Mouse (Mus musculus): ENCODE measurements around the gene Krt75. TPM values are rescaled to one million over a fixed set of nuclear protein-coding genes. Genes with fewer than 3 reads are reported as not detected.

The Krt75 gene
- polyA plus RNA-seq, 1 experiment from 2014 or later, result not detected

Small RNA genes lying within 50 kb of the gene (microRNA-seq; reads per million reads assigned to microRNA genes)
- gene Gm44393 (not detected), gene Gm44460 (not detected)

Other genes starting within 250 kb of the Krt75 start
- gene Krt80, start 203.7 kb downstream of the Krt75 start, polyA plus RNA-seq (2015; fragmentation: Nextera tagmentation; extraction: Ambion mirVana), result 0.08 TPM in 1 of 2 replicates, not detected in the other
- 0.26 and 0.46 TPM in 2 replicates for gene Krt7, start 162.9 kb downstream of the Krt75 start, polyA plus RNA-seq (2015; fragmentation: Nextera tagmentation; extraction: Ambion mirVana)
- 0.09 and 0.10 TPM in 2 replicates for gene Krt87, start 135.1 kb downstream of the Krt75 start, polyA plus RNA-seq (2015; fragmentation: Nextera tagmentation; extraction: Ambion mirVana)
- not detected in 2 replicates for gene Krt88, start 126.2 kb downstream of the Krt75 start, polyA plus RNA-seq (2015; fragmentation: Nextera tagmentation; extraction: Ambion mirVana)
- not detected in 2 replicates for gene Krt81, start 110.2 kb downstream of the Krt75 start, polyA plus RNA-seq (2015; fragmentation: Nextera tagmentation; extraction: Ambion mirVana)
- gene Krt86, start 100.4 kb downstream of the Krt75 start, polyA plus RNA-seq (2015; fragmentation: Nextera tagmentation; extraction: Ambion mirVana), result not detected in 2 replicates
- gene Krt83, start 82.4 kb downstream of the Krt75 start, polyA plus RNA-seq (2015; fragmentation: Nextera tagmentation; extraction: Ambion mirVana), result not detected in 2 replicates
- not detected in 2 replicates for gene Gm49425, start 56.6 kb downstream of the Krt75 start, polyA plus RNA-seq (2015; fragmentation: Nextera tagmentation; extraction: Ambion mirVana)
- not detected in 2 replicates for gene Krt84, start 41.1 kb downstream of the Krt75 start, polyA plus RNA-seq (2015; fragmentation: Nextera tagmentation; extraction: Ambion mirVana)
- not detected in 2 replicates for gene Krt82, start 23.2 kb downstream of the Krt75 start, polyA plus RNA-seq (2015; fragmentation: Nextera tagmentation; extraction: Ambion mirVana)
- gene Krt90, start 11.0 kb downstream of the Krt75 start, polyA plus RNA-seq (2015; fragmentation: Nextera tagmentation; extraction: Ambion mirVana), result 0.09 TPM in 1 of 2 replicates, not detected in the other
- not detected in 2 replicates for gene Gm5414, start 54.3 kb upstream of the Krt75 start, polyA plus RNA-seq (2015; fragmentation: Nextera tagmentation; extraction: Ambion mirVana)
- gene Gm5478, start 73.5 kb upstream of the Krt75 start, polyA plus RNA-seq (2015; fragmentation: Nextera tagmentation; extraction: Ambion mirVana), result not detected in 2 replicates
- gene Krt6b, start 106.4 kb upstream of the Krt75 start, polyA plus RNA-seq (2015; fragmentation: Nextera tagmentation; extraction: Ambion mirVana), result not detected in 2 replicates
- not detected in 2 replicates for gene Krt6a, start 120.4 kb upstream of the Krt75 start, polyA plus RNA-seq (2015; fragmentation: Nextera tagmentation; extraction: Ambion mirVana)
- 0.13 and 0.15 TPM in 2 replicates for gene Krt5, start 139.0 kb upstream of the Krt75 start, polyA plus RNA-seq (2015; fragmentation: Nextera tagmentation; extraction: Ambion mirVana)
- gene Krt71, start 169.2 kb upstream of the Krt75 start, polyA plus RNA-seq (2015; fragmentation: Nextera tagmentation; extraction: Ambion mirVana), result not detected in 2 replicates
- gene Krt72, start 212.6 kb upstream of the Krt75 start, polyA plus RNA-seq (2015; fragmentation: Nextera tagmentation; extraction: Ambion mirVana), result not detected in 2 replicates
- 0.43 and 1.1 TPM in 2 replicates for gene Krt73, start 228.4 kb upstream of the Krt75 start, polyA plus RNA-seq (2015; fragmentation: Nextera tagmentation; extraction: Ambion mirVana)
- gene Krt2, start 244.3 kb upstream of the Krt75 start, polyA plus RNA-seq (2015; fragmentation: Nextera tagmentation; extraction: Ambion mirVana), result not detected in 2 replicates